Mouse (Mus musculus) midbrain, embryonic 14.5 days (tissue): ENCODE measurements around the gene Prkag1. TPM values are rescaled to one million over a fixed set of nuclear protein-coding genes. Genes with fewer than 3 reads are reported as not detected.

Source experiments
- ATAC-seq: fragments of 200-750 bp; cut with Nextera tagmentation; 2 replicates; pipeline ENCODE4 v1.8.0; 2017; ENCODE audit warnings: moderate number of reproducible peaks, moderate library complexity; ENCODE audit not compliant: low FRiP score, low TSS enrichment
- DNase-seq: peaks from one replicate; pipeline ENCODE4 v3.0.0-alpha.2; 2015
- H3K27ac ChIP-seq: fragments of 300-500 bp; sonication (generic); replicated peaks from 2 replicates; pipeline ENCODE4 v1.5.1; 2014; ENCODE audit warnings: mild to moderate bottlenecking, low read depth, low read length, moderate library complexity
- H3K27me3 ChIP-seq: fragments of 300-500 bp; sonication (generic); 2 replicates; pipeline ENCODE4 v1.6.1; 2014; ENCODE audit warnings: low read length, control low read depth, mixed read lengths; ENCODE audit not compliant: control insufficient read depth, insufficient read depth
- H3K36me3 ChIP-seq: fragments of 300-500 bp; sonication (generic); 2 replicates; pipeline ENCODE4 v1.6.1; 2014; ENCODE audit warnings: low read length, control low read depth; ENCODE audit not compliant: control insufficient read depth, insufficient read depth
- H3K4me1 ChIP-seq: fragments of 300-500 bp; sonication (generic); 2 replicates; pipeline ENCODE4 v1.6.1; 2014; ENCODE audit warnings: mild to moderate bottlenecking, antibody characterized with exemption, low read length, control low read depth; ENCODE audit not compliant: control insufficient read depth, insufficient read depth
- H3K4me2 ChIP-seq: fragments of 300-500 bp; sonication (generic); 2 replicates; pipeline ENCODE4 v1.6.1; 2014; ENCODE audit warnings: mild to moderate bottlenecking, low read length, moderate library complexity
- H3K4me3 ChIP-seq: fragments of 300-500 bp; sonication (generic); replicated peaks from 2 replicates; pipeline ENCODE4 v1.5.1; 2014; ENCODE audit warnings: low read depth, low read length
- H3K9ac ChIP-seq: fragments of 300-500 bp; sonication (generic); replicated peaks from 2 replicates; pipeline ENCODE4 v1.6.1; 2014; ENCODE audit warnings: mild to moderate bottlenecking, low read length, moderate library complexity
- H3K9me3 ChIP-seq: fragments of 300-500 bp; sonication (generic); 2 replicates; pipeline ENCODE4 v1.6.1; 2016; ENCODE audit warnings: low read length, control low read depth, mixed read lengths; ENCODE audit not compliant: control insufficient read depth
- WGBS: fragments of 180-500 bp; shearing (Covaris S2); extraction: QIAGEN DNeasy Blood & Tissue Kit; methylation state at CpG from one replicate; pipeline ENCODE4 v1.1.7; 2014; 5-methylcytosine and 5-hydroxymethylcytosine counted together
- polyA plus RNA-seq: library from polyadenylated mRNA; unstranded; fragments of >200 nt; fragmentation: Nextera tagmentation; extraction: Ambion mirVana; gene quantifications from 2 replicates; pipeline ENCODE4 v1.2.1, GENCODE M21; 2014

Gene Prkag1
- polyA plus RNA-seq, 1 experiment from 2014 or later = 72.8 TPM

DNA sequence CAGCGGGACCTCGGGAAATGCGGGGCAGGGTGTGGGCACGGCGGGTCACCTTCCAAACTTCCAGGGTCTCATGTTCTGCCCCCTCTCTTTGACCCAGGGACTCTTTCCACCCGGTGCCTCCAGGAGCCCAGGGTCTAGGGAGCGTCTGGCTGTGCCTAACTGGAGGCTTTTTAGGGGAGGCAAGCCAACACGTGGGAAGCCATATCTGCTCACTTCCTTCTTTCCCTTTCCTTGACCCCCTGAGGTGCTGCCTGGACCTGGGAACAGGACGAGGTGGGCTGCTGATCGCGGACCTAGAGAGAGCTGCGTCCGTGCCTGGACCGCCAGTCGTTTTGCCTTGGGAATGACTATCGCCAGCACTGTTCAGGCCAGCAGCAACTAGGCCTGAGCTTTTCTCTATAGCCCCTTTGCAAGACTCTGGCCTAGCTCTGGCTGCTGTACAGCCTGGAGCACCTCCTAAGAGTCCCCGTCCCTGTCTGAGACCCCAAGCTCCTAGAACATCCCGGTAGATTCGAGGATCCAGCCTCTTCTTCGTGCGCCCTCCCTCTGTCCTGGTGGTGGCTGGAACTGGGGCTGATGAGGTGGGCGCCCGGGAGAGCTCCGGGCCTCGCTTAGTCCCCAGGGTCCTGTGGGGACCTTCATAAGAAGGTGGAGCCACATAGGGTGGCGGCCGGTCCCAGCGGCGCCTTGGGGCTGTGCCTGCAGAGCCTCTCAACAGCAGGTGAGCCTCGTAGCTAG, 25.1 kb downstream of the Prkag1 start:
- Histone ChIP-seq H3K27me3 (peaks cover 89% of the 10 kb centered on the region), H3K4me2 (peak overlapping the region; percentile 75), H3K4me3 (peak overlapping the region; percentile 44), H3K36me3 (no peaks in the 10 kb centered on the region), H3K9me3 (no peaks in the 10 kb centered on the region), H3K27ac (no peak overlapping the region), H3K9ac (no peak overlapping the region; the same call in 1 of the 2 replicates), H3K4me1 (peaks cover 32% of the 10 kb centered on the region)
- ATAC-seq = no peak
- 4% methylated on average over 30 of the region's 30 CpGs for WGBS
- DNase-seq = no peak

DNA sequence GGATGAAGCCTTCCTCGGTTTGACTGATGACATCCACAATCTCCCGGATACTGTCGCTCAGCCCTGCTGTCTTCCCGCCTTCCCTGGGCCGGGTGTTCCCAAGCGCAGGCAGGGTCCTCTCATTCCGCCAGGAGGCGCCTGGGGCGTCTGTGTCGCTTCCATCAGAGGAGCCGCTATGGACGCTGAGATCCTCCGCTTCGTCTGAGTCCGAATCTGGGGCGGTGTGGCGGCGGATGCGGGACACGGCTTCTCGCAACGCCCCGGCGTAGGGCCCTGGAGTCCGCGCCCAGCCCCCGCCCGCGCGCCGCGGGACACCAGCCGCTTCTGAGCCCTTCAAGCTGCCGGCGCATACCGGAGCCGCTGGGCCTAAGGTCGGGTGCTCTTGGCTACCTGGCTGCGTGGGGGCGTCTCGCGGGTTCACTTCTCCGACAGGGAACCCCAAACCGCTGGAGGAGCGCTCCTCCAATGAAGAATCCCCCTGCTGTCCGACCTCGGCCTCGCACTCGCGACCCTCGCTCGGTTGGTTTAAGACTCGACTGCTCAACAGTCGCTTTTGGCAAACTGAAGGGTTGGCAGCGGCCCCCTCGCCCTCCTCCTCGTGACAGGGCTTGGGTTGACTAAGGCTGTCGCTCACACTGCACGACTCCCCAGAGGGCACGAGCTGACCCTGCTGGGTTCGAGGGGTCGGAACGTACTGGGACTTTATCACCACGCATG, 25.8 kb downstream of the Prkag1 start:
- WGBS = under 1% methylated on average over 64 of the region's 64 CpGs
- ATAC-seq = 0 out of 2 replicates have a peak, but pooled peaks have one; percentile 44

GRCm38 (mm10) chr15:98804054-98804453, 27.3 kb downstream of the Prkag1 start:
- Histone ChIP-seq H3K4me2 (peak overlapping the region; percentile 26; the same call in 1 of the 2 replicates), H3K27me3 (peaks cover 93% of the 10 kb centered on the region), H3K27ac (no peak overlapping the region), H3K4me1 (peaks cover 31% of the 10 kb centered on the region), H3K36me3 (no peaks in the 10 kb centered on the region), H3K9ac (no peak overlapping the region), H3K4me3 (no peak overlapping the region; the same call in 1 of the 2 replicates), H3K9me3 (no peaks in the 10 kb centered on the region)
- DNase-seq (peak; percentile 91), ATAC-seq (no peak)
- WGBS = under 1% methylated on average over 32 of the region's 32 CpGs

More for the DNA sequence above, 25.8 kb downstream of the Prkag1 start:
- peaks cover 96% of the 10 kb centered on the region for H3K27me3 ChIP-seq
- H3K36me3 ChIP-seq = no peaks in the 10 kb centered on the region
- H3K4me2 ChIP-seq = peak overlapping the region; percentile 75
- peaks cover 32% of the 10 kb centered on the region for H3K4me1 ChIP-seq
- no peak overlapping the region for H3K27ac ChIP-seq
- H3K4me3 ChIP-seq = peak overlapping the region; percentile 44
- H3K9ac ChIP-seq = peak overlapping the region; percentile 59
- H3K9me3 ChIP-seq = no peaks in the 10 kb centered on the region
- DNase-seq = peak; percentile 86

- DNase-seq (no peak), ATAC-seq (no peak)
- no peak overlapping the region for H3K4me3 ChIP-seq
- H3K27me3 ChIP-seq = peaks cover 85% of the 10 kb centered on the region
- no peak overlapping the region for H3K4me2 ChIP-seq
- no peak overlapping the region for H3K27ac ChIP-seq
- 7% methylated on average over 8 of the region's 8 CpGs for WGBS
- H3K9ac ChIP-seq = no peak overlapping the region
- no peaks in the 10 kb centered on the region for H3K36me3 ChIP-seq
- no peaks in the 10 kb centered on the region for H3K9me3 ChIP-seq
- peaks cover 31% of the 10 kb centered on the region for H3K4me1 ChIP-seq
Measured at GRCm38 (mm10) chr15:98802926-98803325, 28.4 kb downstream of the Prkag1 start.

DNA sequence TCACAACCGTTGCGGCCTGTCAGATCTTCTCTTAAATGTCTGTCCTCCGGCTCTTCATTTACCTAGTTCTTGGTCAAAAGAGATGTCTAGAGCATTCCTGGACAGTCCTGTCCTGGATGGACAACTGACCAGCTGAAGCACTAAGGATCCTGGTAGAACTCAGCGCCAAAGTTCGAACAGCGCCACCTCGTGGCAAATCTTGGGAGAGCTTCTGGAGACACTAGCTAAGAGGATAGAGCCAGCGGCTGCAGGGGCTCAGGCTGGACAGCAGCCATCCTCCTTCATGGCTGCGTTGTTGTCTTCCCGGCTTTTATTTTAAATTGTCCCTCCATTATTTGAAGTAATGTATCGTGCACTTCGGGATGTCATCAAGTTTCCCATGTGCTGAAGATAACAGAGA, 31.9 kb downstream of the Prkag1 start:
- 8% methylated on average over 12 of the region's 12 CpGs for WGBS
- no peak for ATAC-seq
- no peak overlapping the region for H3K9ac ChIP-seq
- H3K27me3 ChIP-seq = peaks cover 82% of the 10 kb centered on the region
- H3K4me2 ChIP-seq = no peak overlapping the region
- H3K9me3 ChIP-seq = no peaks in the 10 kb centered on the region
- H3K27ac ChIP-seq = no peak overlapping the region
- H3K36me3 ChIP-seq = no peaks in the 10 kb centered on the region
- no peak overlapping the region for H3K4me3 ChIP-seq
- peak; percentile 90 for DNase-seq
- H3K4me1 ChIP-seq = peaks cover 12% of the 10 kb centered on the region; the same call in 1 of the 2 replicates

DNA sequence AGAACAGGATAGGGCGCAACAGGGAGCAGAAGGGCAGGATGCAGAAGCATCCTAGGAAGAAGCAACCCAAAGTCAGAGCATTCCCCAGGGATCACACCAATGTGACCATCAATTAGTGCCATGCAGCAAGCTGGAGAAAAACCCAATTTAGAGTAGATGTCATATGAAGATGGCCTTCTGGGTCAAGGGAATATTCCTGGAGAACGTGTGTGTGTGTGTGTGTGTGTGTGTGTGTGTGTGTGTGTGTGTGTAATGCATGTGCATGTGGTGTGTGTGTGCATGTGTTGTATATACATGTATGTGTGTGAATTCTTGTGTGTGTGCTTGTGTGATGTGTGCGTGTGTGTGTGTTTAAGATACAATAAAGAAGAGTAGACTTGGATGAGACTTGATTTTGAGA, 32.4 kb downstream of the Prkag1 start:
- H3K4me3 ChIP-seq = no peak overlapping the region
- 41% methylated on average over 3 of the region's 3 CpGs for WGBS
- DNase-seq = peak; percentile 24
- H3K4me1 ChIP-seq = peaks cover 12% of the 10 kb centered on the region; the same call in 1 of the 2 replicates
- no peak overlapping the region for H3K27ac ChIP-seq
- H3K9me3 ChIP-seq = no peaks in the 10 kb centered on the region
- H3K27me3 ChIP-seq = peaks cover 82% of the 10 kb centered on the region
- H3K9ac ChIP-seq = no peak overlapping the region
- no peaks in the 10 kb centered on the region for H3K36me3 ChIP-seq
- ATAC-seq = no peak
- H3K4me2 ChIP-seq = no peak overlapping the region

- Histone ChIP-seq H3K9me3 (no peaks in the 10 kb centered on the region), H3K9ac (no peak overlapping the region), H3K4me3 (no peak overlapping the region), H3K36me3 (no peaks in the 10 kb centered on the region), H3K4me2 (peak overlapping the region; percentile 22; the same call in 1 of the 2 replicates), H3K27ac (no peak overlapping the region; the same call in 1 of the 2 replicates), H3K4me1 (peaks cover 12% of the 10 kb centered on the region; the same call in 1 of the 2 replicates), H3K27me3 (peaks cover 82% of the 10 kb centered on the region)
- under 1% methylated on average over 28 of the region's 28 CpGs for WGBS
- DNase-seq (peak; percentile 88), ATAC-seq (peak; percentile 88)
Measured at GRCm38 (mm10) chr15:98797835-98798492, 33.4 kb downstream of the Prkag1 start.

- Histone ChIP-seq H3K9me3 (no peaks in the 10 kb centered on the region), H3K27ac (no peak overlapping the region), H3K4me2 (peak overlapping the region; percentile 15; the same call in 1 of the 2 replicates), H3K4me1 (peaks cover 12% of the 10 kb centered on the region; the same call in 1 of the 2 replicates), H3K4me3 (no peak overlapping the region), H3K27me3 (peaks cover 82% of the 10 kb centered on the region), H3K9ac (no peak overlapping the region; the same call in 1 of the 2 replicates), H3K36me3 (no peaks in the 10 kb centered on the region)
- peak; percentile 83 for DNase-seq
- no peak for ATAC-seq
- 3% methylated on average over 13 of the region's 13 CpGs for WGBS
Measured at GRCm38 (mm10) chr15:98796803-98797595, 34.3 kb downstream of the Prkag1 start.
